Mouse (Mus musculus) heart, postnatal 0 days (tissue): ENCODE results near the gene Gm6370.

ENCODE experiments used
- CTCF ChIP-seq: IDR thresholded peaks from 2 replicates; pipeline ENCODE4 v1.5.1; 2016; ENCODE audit warnings: antibody characterized with exemption, control low read depth, low read depth
- EP300 ChIP-seq: IDR thresholded peaks from 2 replicates; pipeline ENCODE4 v1.6.1; 2016; ENCODE audit warnings: antibody characterized with exemption, low read depth

- TF ChIP-seq CTCF (no peak), EP300 (no peak)
Measured at GRCm38 (mm10) chr5:146471821-146472220, 19.3 kb upstream of the Gm6370 start.
